Mouse (Mus musculus) E14TG2a.4 (cell line): ENCODE results near the gene Mcm8.

ENCODE experiments used
- CTCF ChIP-seq: conservative IDR thresholded peaks from 2 replicates; pipeline ENCODE4 v1.5.1; 2014; ENCODE audit warnings: low read length
- NANOG ChIP-seq: IDR thresholded peaks from 2 replicates; pipeline ENCODE4 v1.6.1; 2014; ENCODE audit warnings: borderline replicate concordance, low read length, mixed read lengths
- POU5F1 ChIP-seq: IDR thresholded peaks from 2 replicates; pipeline ENCODE4 v1.6.1; 2014; ENCODE audit warnings: low read length, borderline replicate concordance

- TF ChIP-seq CTCF (no peak), NANOG (no peak), POU5F1 (no peak)
These were observed 34.4 kb upstream of the Mcm8 start for GRCm38 (mm10) chr2:132781439-132782068.
